Mouse (Mus musculus) liver, embryonic 14.5 days (tissue): ENCODE data around the gene Tmed10. TPM values are rescaled to one million over a fixed set of nuclear protein-coding genes. Genes with fewer than 3 reads are reported as not detected.

Experiments used
- ATAC-seq: fragments of 200-750 bp; cut with Nextera tagmentation; 2 replicates; pipeline ENCODE4 v1.8.0; 2017; ENCODE audit warnings: moderate number of reproducible peaks, mild to moderate bottlenecking, moderate library complexity; ENCODE audit not compliant: insufficient read depth
- DNase-seq, 3 experiments: peaks; one replicate each; pipeline ENCODE4 v3.0.0-alpha.2; 2012 to 2013; ENCODE audit warnings: low read depth in 3 of 3, low spot score in 3 of 3
- H3K27ac ChIP-seq: fragments of 300-500 bp; sonication (generic); 2 replicates; pipeline ENCODE4 v1.5.1; 2014; ENCODE audit warnings: moderate library complexity, mild to moderate bottlenecking, control low read depth, inconsistent platforms
- H3K27me3 ChIP-seq: fragments of 300-500 bp; sonication (generic); 2 replicates; pipeline ENCODE4 v1.6.1; 2014; ENCODE audit warnings: mild to moderate bottlenecking, low read length, moderate library complexity; ENCODE audit not compliant: control insufficient read depth, insufficient read depth
- H3K36me3 ChIP-seq: fragments of 300-500 bp; sonication (generic); replicated peaks from 2 replicates; pipeline ENCODE4 v1.6.1; 2014; ENCODE audit warnings: low read depth; ENCODE audit not compliant: control insufficient read depth, insufficient read depth
- H3K4me1 ChIP-seq, 2 experiments: fragments of 200-500 bp in 1 of 2; fragments of 300-500 bp in 1 of 2; sonication (generic) in 1 of 2; replicated peaks; 2 replicates each; pipeline ENCODE4 v1.6.1; 2012 to 2014; ENCODE audit warnings: antibody characterized with exemption in 1 of 2, inconsistent platforms in 1 of 2, low read length in 1 of 2; ENCODE audit not compliant: control insufficient read depth in 2 of 2, insufficient read depth in 2 of 2
- H3K4me2 ChIP-seq: fragments of 300-500 bp; sonication (generic); 2 replicates; pipeline ENCODE4 v1.6.1; 2014; ENCODE audit warnings: low read depth, mild to moderate bottlenecking, control low read depth, moderate library complexity
- H3K4me3 ChIP-seq, 2 experiments: fragments of 200-500 bp in 1 of 2; fragments of 300-500 bp in 1 of 2; sonication (generic) in 1 of 2; 2 replicates each; pipeline ENCODE4 v1.5.1; 2012 to 2014; ENCODE audit warnings: low read depth in 2 of 2, low read length in 2 of 2, mild to moderate bottlenecking in 2 of 2, control low read depth in 1 of 2, inconsistent platforms in 1 of 2, moderate library complexity in 1 of 2; ENCODE audit not compliant: insufficient read depth in 1 of 2
- H3K9ac ChIP-seq: fragments of 300-500 bp; sonication (generic); replicated peaks from 2 replicates; pipeline ENCODE4 v1.6.1; 2014; ENCODE audit warnings: mild to moderate bottlenecking, control low read depth, moderate library complexity
- H3K9me3 ChIP-seq: fragments of 300-500 bp; sonication (generic); 2 replicates; pipeline ENCODE4 v1.6.1; 2016; ENCODE audit warnings: low read length, mixed read lengths; ENCODE audit not compliant: control insufficient read depth
- CTCF ChIP-seq: IDR thresholded peaks from 2 replicates; pipeline ENCODE4 v1.5.1; 2016; ENCODE audit warnings: antibody characterized with exemption, low read depth, control low read depth
- EP300 ChIP-seq: IDR thresholded peaks from 2 replicates; pipeline ENCODE4 v1.6.1; 2016; ENCODE audit warnings: antibody characterized with exemption, low read depth
- WGBS: fragments of 180-500 bp; shearing (Covaris S2); extraction: QIAGEN DNeasy Blood & Tissue Kit; methylation state at CpG from one replicate; pipeline ENCODE4 v1.1.7; 2014; ENCODE audit not compliant: insufficient replicate concordance; 5-methylcytosine and 5-hydroxymethylcytosine counted together
- polyA plus RNA-seq, 2 experiments: library from polyadenylated mRNA; depleted of rRNA in 1 of 2; stranded (reverse) in 1 of 2; unstranded in 1 of 2; fragments of >200 nt; fragmentation: Nextera tagmentation in 1 of 2; extraction: Ambion mirVana in 1 of 2; gene quantifications; 2 replicates each; pipeline versions ENCODE4 v1.2.1 to v1.2.3; 2012 to 2014

The Tmed10 gene
- polyA plus RNA-seq, 2 experiments, result 67.2 to 175 TPM

DNA sequence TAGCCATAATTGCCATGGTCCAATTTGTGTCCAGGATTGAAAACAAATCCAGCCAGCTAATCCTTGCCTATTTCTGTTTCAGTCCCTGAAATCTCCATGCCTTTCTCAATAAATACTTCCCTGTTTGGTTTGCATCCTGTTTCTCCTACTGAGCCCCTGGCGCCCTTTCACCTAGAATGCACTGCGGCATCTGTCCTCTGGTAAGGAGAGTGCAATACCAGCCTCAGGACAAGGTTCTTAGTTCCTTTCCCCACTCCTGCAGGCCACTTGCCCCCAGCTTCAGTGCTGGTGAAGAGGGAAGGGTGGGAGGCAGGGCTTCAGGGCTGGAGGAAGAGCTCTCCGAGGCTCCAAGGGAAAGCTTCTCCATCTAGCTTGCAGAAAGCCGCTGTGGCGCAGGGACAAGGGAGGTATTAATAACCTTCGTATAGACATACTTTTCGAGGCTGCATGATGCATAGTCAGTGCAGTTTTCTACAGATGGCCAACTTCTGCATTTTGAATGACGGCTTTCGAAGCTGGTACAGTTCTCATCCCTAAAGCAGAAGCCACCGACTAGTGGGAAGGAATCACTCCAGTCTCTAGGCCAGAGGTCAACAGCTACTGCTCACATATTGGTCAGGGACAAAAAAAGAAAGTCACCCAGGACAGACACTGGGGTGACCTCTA lies 10.8 kb upstream of the Tmed10 start:
- Histone ChIP-seq H3K9me3 (no peaks in the 10 kb centered on the region), H3K27ac (no peak overlapping the region)
- WGBS, result 26% methylated on average over 10 of the region's 10 CpGs

DNA sequence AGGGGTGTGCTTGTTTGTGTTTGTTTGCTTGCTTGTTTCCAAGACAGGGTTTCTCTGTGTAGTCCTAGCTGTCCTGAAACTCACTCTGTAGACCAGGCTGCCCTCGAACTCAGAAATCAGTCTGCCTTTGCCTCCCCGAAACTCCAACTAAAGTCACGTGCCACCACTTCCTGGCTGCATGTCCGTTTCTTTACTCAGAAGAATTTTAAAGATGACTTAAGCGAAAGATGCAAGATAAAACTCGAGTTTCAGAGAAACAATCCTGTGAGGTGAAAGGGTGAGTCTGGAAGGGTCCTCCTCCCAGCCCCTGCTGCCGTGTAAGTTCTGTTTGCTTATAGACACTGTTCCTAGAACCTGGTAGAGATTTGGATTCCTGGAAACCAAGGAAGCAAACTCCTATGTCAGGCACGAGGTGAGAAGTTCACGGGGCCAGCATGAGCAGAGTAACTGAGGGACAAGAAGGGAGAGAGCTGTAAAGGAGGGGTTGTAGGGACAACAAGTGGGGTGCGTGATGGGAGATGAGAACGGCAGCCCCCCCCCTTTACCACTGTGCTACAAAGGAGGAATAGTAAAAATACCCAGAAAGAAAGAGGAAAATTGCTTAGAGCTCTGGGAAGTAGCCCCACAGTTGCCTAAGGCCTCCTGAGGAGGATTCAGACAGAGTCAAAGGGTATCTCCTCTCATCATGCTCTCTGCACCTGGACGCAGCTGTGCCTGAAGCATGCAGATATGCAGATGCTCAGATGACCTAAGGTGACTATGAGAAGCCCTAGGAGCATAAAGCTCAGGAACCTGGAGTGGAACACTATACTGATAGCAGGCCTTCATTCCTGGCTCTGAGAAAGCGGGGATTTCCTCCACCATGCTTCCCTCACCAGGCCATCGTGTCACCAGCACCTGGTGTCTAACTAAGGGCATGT lies 8.4 kb upstream of the Tmed10 start:
- H3K9me3 ChIP-seq, result no peaks in the 10 kb centered on the region
- H3K4me2 ChIP-seq, result no peak overlapping the region
- no peaks in the 10 kb centered on the region for H3K36me3 ChIP-seq
- no peak overlapping the region for H3K9ac ChIP-seq
- no peak for TF ChIP-seq CTCF
- TF ChIP-seq EP300, result no peak
- H3K4me3 ChIP-seq, result no peak overlapping the region
- DNase-seq (no peak), ATAC-seq (no peak)
- no peaks in the 10 kb centered on the region; the same call in none of the 2 replicates for H3K27me3 ChIP-seq
- 32% methylated on average over 14 of the region's 14 CpGs for WGBS
- peaks cover 0 to 4% of the 10 kb centered on the region in 2 experiments; a peak in 2 of 4 replicates for H3K4me1 ChIP-seq
- H3K27ac ChIP-seq, result no peak overlapping the region

More for the DNA sequence above, 10.8 kb upstream of the Tmed10 start:
- no peak for ATAC-seq
- DNase-seq, result no peak
- TF ChIP-seq CTCF (no peak), EP300 (no peak)
- no peak overlapping the region for H3K4me3 ChIP-seq
- no peaks in the 10 kb centered on the region; the same call in none of the 2 replicates for H3K27me3 ChIP-seq
- peaks cover 14 to 24% of the 10 kb centered on the region in 2 experiments for H3K4me1 ChIP-seq
- no peak overlapping the region for H3K4me2 ChIP-seq
- H3K9ac ChIP-seq, result no peak overlapping the region
- no peaks in the 10 kb centered on the region for H3K36me3 ChIP-seq

DNA sequence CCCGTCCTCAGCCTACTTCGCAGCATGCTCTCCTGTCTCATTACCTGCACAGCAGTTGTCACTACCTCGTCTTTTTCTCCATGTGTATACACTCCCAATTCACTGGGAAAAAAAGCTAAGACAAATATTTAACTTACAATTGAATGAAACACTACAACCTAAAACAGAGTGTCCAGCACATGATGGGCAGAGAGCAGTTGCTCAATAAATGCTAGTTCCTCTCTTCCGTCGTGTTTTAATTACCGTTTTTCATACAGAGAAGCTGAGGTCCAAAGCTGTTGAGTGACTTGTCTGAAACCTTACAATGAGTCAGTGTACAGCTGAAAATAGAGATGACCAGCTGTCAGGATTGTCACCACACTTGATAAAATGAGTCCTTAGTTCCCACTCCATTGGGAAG lies 6.9 kb upstream of the Tmed10 start:
- Histone ChIP-seq H3K27me3 (no peaks in the 10 kb centered on the region; the same call in 1 of the 2 replicates), H3K4me1 (peaks cover 0 to 4% of the 10 kb centered on the region in 2 experiments; a peak in 2 of 4 replicates), H3K9ac (no peak overlapping the region), H3K36me3 (no peaks in the 10 kb centered on the region), H3K4me2 (no peak overlapping the region), H3K27ac (no peak overlapping the region), H3K9me3 (no peaks in the 10 kb centered on the region), H3K4me3 (no peak overlapping the region)
- 73% methylated on average over 6 of the region's 6 CpGs for WGBS
- TF ChIP-seq EP300, result no peak
- no peak for TF ChIP-seq CTCF
- ATAC-seq, result no peak
- DNase-seq, result no peak

DNA sequence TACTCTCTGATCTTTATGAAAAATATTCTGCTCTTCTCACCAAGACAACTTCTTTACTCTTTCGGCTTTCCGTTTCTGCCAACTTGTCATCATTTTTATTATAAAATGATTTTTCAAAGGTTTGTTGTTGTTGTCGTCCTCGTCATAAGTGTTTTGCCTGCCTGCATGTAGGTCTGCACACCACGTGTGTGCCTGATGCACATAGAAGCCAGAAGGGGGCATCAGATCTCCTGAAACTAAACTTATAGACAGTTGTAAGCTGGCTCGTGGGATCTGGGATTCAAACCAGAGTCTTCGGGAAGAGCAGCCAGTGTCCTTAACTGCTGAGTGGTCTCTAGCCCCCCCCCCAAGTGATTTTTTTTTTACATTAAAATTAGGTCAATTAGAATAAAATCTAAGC lies 6.3 kb upstream of the Tmed10 start:
- Histone ChIP-seq H3K4me1 (peaks cover 0 to 4% of the 10 kb centered on the region in 2 experiments; a peak in 2 of 4 replicates), H3K9me3 (no peaks in the 10 kb centered on the region), H3K36me3 (no peaks in the 10 kb centered on the region), H3K4me3 (no peak overlapping the region), H3K9ac (no peak overlapping the region), H3K27me3 (no peaks in the 10 kb centered on the region; the same call in 1 of the 2 replicates), H3K27ac (no peak overlapping the region), H3K4me2 (no peak overlapping the region)
- no peak for DNase-seq
- TF ChIP-seq EP300 (no peak), CTCF (peak; percentile 39; the same call in 1 of the 2 replicates)
- WGBS, result 63% methylated on average over 7 of the region's 7 CpGs
- ATAC-seq, result no peak

DNA sequence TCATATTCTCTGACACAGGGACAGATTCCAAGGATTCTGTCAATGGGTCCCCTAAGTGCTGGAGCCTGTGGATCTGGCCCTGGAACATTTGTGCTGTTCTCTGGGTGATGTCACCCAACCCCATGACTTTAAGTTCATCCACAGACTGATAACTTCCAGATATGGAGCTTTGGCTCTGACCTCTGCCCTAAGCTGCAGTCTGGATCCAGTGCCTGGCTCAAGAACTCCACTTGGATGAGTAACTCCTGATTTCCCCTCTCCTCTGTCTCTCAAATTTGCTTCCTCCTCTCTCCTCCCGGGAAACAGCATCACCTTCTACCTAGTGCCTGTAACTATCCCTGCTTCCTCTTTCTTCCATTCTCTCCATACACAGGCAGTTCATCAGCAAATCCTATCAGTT lies 5.7 kb upstream of the Tmed10 start:
- no peak for ATAC-seq
- TF ChIP-seq EP300 (no peak), CTCF (no peak)
- no peak for DNase-seq
- no peak overlapping the region for H3K27ac ChIP-seq
- H3K4me1 ChIP-seq, result peaks cover 0 to 8% of the 10 kb centered on the region in 2 experiments; a peak in 3 of 4 replicates
- H3K9ac ChIP-seq, result no peak overlapping the region
- H3K4me3 ChIP-seq, result no peak overlapping the region
- H3K9me3 ChIP-seq, result no peaks in the 10 kb centered on the region
- 68% methylated on average over 1 of the region's 1 CpGs for WGBS
- H3K4me2 ChIP-seq, result no peak overlapping the region
- no peaks in the 10 kb centered on the region; the same call in 1 of the 2 replicates for H3K27me3 ChIP-seq
- no peaks in the 10 kb centered on the region for H3K36me3 ChIP-seq
